Mouse (Mus musculus) bone marrow macrophage, adult 2 months (primary cell): ENCODE results near the gene Syncrip. TPM values are rescaled to one million over a fixed set of nuclear protein-coding genes. Genes with fewer than 3 reads are reported as not detected.

ENCODE experiments used
- H3K27ac ChIP-seq: 2 replicates; pipeline ENCODE4 v1.5.1; 2012; ENCODE audit warnings: low read depth, low read length; ENCODE audit not compliant: insufficient read depth
- H3K4me1 ChIP-seq: 2 replicates; pipeline ENCODE4 v1.6.1; 2012; ENCODE audit warnings: low read length; ENCODE audit not compliant: control insufficient read depth, insufficient read depth
- H3K4me3 ChIP-seq: 2 replicates; pipeline ENCODE4 v1.5.1; 2012; ENCODE audit warnings: mild to moderate bottlenecking, low read length, moderate library complexity; ENCODE audit not compliant: insufficient read depth
- CTCF ChIP-seq: IDR thresholded peaks from 2 replicates; pipeline ENCODE4 v1.5.1; 2012; ENCODE audit warnings: low read depth, mild to moderate bottlenecking, low read length, moderate library complexity
- POLR2A ChIP-seq: IDR thresholded peaks from 2 replicates; pipeline ENCODE4 v1.6.1; 2012; ENCODE audit warnings: mild to moderate bottlenecking, low read depth, low read length, borderline replicate concordance
- polyA plus RNA-seq: library from polyadenylated mRNA; stranded (reverse); fragments of >200 nt; gene quantifications from 2 replicates; pipeline ENCODE4 v1.2.4, GENCODE M21; 2012; ENCODE audit not compliant: missing spikeins, insufficient read depth, insufficient read length

Syncrip gene
- 87.7 and 105 TPM in 2 replicates for polyA plus RNA-seq

GRCm38 (mm10) chr9:88482230-88482828 lies at the start of gene Syncrip:
TSS of gene Syncrip (minus strand) at chr9:88482574.
- Histone ChIP-seq H3K4me1 (peaks cover 11% of the 10 kb centered on the region), H3K27ac (peak within 1 kb of the TSS; percentile 95), H3K4me3 (peak within 1 kb of the TSS; percentile 95)

GRCm38 (mm10) chr9:88529979-88530580 lies 47.7 kb upstream of the Syncrip start:
- TF ChIP-seq CTCF = no peak
- Histone ChIP-seq H3K4me1 (no peaks in the 10 kb centered on the region), H3K27ac (no peak overlapping the region), H3K4me3 (no peak overlapping the region)

- Histone ChIP-seq H3K4me1 (no peaks in the 10 kb centered on the region), H3K27ac (no peak overlapping the region), H3K4me3 (no peak overlapping the region)
- TF ChIP-seq CTCF (no peak), POLR2A (no peak)
Measured at GRCm38 (mm10) chr9:88529571-88529970, 47.2 kb upstream of the Syncrip start.

GRCm38 (mm10) chr9:88528736-88529135 lies 46.4 kb upstream of the Syncrip start:
- TF ChIP-seq CTCF = no peak
- TF ChIP-seq POLR2A = no peak
- H3K4me3 ChIP-seq = no peak overlapping the region
- H3K27ac ChIP-seq = no peak overlapping the region
- H3K4me1 ChIP-seq = no peaks in the 10 kb centered on the region

GRCm38 (mm10) chr9:88527956-88528355 lies 45.6 kb upstream of the Syncrip start:
- Histone ChIP-seq H3K4me3 (no peak overlapping the region), H3K4me1 (no peaks in the 10 kb centered on the region), H3K27ac (no peak overlapping the region)
- TF ChIP-seq POLR2A (no peak), CTCF (no peak)

- H3K27ac ChIP-seq = no peak overlapping the region
- H3K4me1 ChIP-seq = peaks cover 2% of the 10 kb centered on the region; the same call in 1 of the 2 replicates
- TF ChIP-seq CTCF = no peak
- no peak for TF ChIP-seq POLR2A
- no peak overlapping the region for H3K4me3 ChIP-seq
Measured at GRCm38 (mm10) chr9:88525341-88525740, 43.0 kb upstream of the Syncrip start.

GRCm38 (mm10) chr9:88524796-88525195 lies 42.4 kb upstream of the Syncrip start:
- peaks cover 2% of the 10 kb centered on the region; the same call in 1 of the 2 replicates for H3K4me1 ChIP-seq

GRCm38 (mm10) chr9:88524367-88524766 lies 42.0 kb upstream of the Syncrip start:
- Histone ChIP-seq H3K27ac (no peak overlapping the region), H3K4me3 (no peak overlapping the region), H3K4me1 (peaks cover 2% of the 10 kb centered on the region; the same call in 1 of the 2 replicates)
- TF ChIP-seq POLR2A = no peak
- no peak for TF ChIP-seq CTCF

More at GRCm38 (mm10) chr9:88524796-88525195, 42.4 kb upstream of the Syncrip start:
- Histone ChIP-seq H3K4me3 (no peak overlapping the region), H3K27ac (no peak overlapping the region)
- no peak for TF ChIP-seq CTCF
- TF ChIP-seq POLR2A = no peak

GRCm38 (mm10) chr9:88523335-88523668 lies 40.9 kb upstream of the Syncrip start:
- Histone ChIP-seq H3K4me1 (peaks cover 2% of the 10 kb centered on the region; the same call in 1 of the 2 replicates), H3K27ac (peak overlapping the region; percentile 63), H3K4me3 (peak overlapping the region; percentile 60)
- TF ChIP-seq CTCF = no peak
- TF ChIP-seq POLR2A = no peak

GRCm38 (mm10) chr9:88522569-88523334 lies 40.4 kb upstream of the Syncrip start:
- TF ChIP-seq CTCF = no peak
- TF ChIP-seq POLR2A = 0 out of 2 replicates have a peak, but pooled peaks have one; percentile 10
- peaks cover 2% of the 10 kb centered on the region; the same call in 1 of the 2 replicates for H3K4me1 ChIP-seq
- peak overlapping the region; percentile 78 for H3K27ac ChIP-seq
- peak overlapping the region; percentile 92 for H3K4me3 ChIP-seq

- TF ChIP-seq CTCF (no peak), POLR2A (no peak)
- Histone ChIP-seq H3K27ac (peak overlapping the region; percentile 78), H3K4me1 (peaks cover 2% of the 10 kb centered on the region; the same call in 1 of the 2 replicates), H3K4me3 (peak overlapping the region; percentile 92)
Measured at GRCm38 (mm10) chr9:88521961-88522568, 39.7 kb upstream of the Syncrip start.
